Mouse (Mus musculus): Measurements from ENCODE around the gene Hoxb1. TPM values are rescaled to one million over a fixed set of nuclear protein-coding genes. Genes with fewer than 3 reads are reported as not detected.

Hoxb1 gene
- total RNA-seq, 2 experiments from 2014 or later: not detected

GRCm38 (mm10) chr11:96350341-96350624 lies 15.3 kb upstream of the Hoxb1 start, which contains the start of gene Hoxb2:
Hoxb2 (plus strand) TSS chr11:96350525.
- no peak for DNase-seq

- no peak for DNase-seq
Observed at GRCm38 (mm10) chr11:96350791-96351190, 14.8 kb upstream of the Hoxb1 start.

GRCm38 (mm10) chr11:96351312-96351711 lies 14.2 kb upstream of the Hoxb1 start:
- DNase-seq: peak; percentile 67

GRCm38 (mm10) chr11:96351831-96352230 lies 13.7 kb upstream of the Hoxb1 start:
- DNase-seq: peak; percentile 81

DNA sequence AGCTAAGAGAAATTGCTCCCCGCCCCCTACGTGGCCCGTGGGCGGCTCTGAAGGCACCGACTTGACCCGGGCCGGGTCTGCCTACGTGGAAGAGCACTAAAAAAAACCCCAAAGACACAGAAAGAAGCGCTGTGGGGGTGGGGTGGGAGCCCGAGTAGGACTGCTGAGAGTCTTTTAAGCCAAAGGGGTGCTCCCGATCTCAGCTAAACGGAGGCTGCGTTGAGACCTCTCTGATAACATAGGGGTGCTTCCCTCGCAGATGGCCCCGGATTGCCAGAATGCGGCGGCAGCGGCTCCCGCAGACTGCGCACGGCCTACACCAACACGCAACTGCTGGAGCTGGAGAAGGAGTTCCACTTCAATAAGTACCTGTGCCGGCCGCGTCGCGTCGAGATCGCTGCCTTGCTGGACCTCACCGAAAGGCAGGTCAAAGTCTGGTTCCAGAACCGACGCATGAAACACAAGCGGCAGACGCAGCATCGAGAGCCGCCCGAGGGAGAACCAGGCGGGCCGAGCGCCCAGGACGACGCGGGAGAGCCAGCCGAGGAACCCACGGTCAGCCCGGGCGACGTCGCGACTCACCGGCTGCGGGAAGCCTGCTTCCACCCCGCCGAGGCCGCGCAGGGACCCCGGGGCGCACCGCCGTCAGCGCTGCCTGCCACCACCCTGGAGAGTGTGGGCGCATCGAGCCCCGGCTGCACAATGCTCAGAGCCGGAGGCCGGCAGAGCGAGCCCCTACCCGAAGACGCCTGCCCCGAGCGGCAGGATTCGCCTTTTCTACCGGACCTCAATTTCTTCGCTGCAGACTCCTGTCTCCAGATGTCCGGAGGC lies 12.6 kb upstream of the Hoxb1 start:
- DNase-seq: peak; percentile 76

GRCm38 (mm10) chr11:96353522-96353841 lies 12.1 kb upstream of the Hoxb1 start:
- peak; percentile 61 for DNase-seq

GRCm38 (mm10) chr11:96353939-96354338 lies 11.6 kb upstream of the Hoxb1 start:
- peak; percentile 52 for DNase-seq

DNA sequence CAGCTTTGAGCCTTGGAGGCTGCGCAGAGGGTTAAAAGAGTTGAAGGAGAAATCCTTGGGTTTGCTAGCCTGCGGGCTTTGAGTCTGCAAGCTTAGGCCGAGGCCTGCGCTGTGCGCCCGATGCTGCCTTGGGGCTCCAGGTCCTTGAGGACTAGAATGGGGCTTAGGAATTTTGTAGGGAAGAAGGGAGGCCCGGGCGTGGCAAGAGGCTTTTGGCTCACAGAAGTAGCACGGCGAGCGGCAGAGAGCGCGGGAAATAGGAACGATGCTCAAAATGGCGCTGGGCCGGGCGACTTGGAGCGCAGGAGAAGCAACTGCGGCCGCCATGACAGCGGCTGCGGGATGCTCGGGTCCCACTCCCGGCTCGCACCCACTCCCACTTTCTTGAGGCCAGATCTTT lies 11.2 kb upstream of the Hoxb1 start:
- peak; percentile 74 for DNase-seq

- DNase-seq: peak; percentile 19
Observed at GRCm38 (mm10) chr11:96354801-96355311, 10.7 kb upstream of the Hoxb1 start.

- no peak for DNase-seq
Observed at GRCm38 (mm10) chr11:96363807-96364206, 1.7 kb upstream of the Hoxb1 start.

- DNase-seq: peak; percentile 18
Observed at GRCm38 (mm10) chr11:96366092-96367041, 815 bp downstream of the Hoxb1 start.

GRCm38 (mm10) chr11:96367141-96367540 lies 1.6 kb downstream of the Hoxb1 start:
- no peak for DNase-seq

- DNase-seq: no peak
Observed at GRCm38 (mm10) chr11:96368686-96369085, 3.1 kb downstream of the Hoxb1 start.

- no peak for DNase-seq
Observed at GRCm38 (mm10) chr11:96369140-96369539, 3.6 kb downstream of the Hoxb1 start.

DNA sequence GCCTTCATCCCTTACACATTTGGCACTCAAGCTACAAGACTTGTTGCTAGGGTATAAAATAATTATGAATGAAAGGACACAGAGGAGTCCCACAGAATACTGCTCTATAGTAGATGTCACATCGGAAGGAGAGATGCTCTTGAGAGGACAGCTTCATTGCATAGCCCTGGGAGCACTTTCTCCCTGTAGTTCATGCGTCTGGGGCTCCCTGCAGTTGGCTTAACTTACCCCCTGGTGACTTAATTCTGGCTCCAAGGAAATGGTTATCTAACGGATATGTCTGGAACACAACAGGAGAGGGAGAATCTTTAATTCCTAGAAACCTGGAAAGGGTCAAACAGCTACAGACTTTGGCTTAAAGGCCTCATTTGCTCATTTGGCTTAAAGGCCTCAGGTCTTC lies 6.2 kb downstream of the Hoxb1 start:
- no peak for DNase-seq

DNA sequence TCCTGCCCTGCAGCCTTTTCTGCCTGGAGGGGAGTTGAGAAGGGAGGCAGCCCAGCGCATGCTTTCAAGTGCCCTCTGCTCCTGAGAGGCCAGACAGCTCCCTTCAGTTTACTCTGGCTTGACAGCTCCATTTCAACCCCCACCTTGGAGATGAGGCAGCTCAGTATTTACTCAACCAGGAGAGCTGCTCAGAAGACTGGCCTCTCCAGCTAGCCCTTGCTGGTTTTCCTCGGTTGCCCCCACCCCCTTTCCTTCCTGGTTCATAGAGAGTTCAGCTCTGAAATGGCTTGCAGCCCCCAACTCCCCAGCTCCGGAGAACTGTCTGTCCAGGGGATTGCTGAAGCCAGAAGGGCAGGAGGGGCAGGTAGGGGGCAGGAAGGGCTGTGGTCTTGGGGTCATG lies 7.0 kb downstream of the Hoxb1 start:
- no peak for DNase-seq

DNA sequence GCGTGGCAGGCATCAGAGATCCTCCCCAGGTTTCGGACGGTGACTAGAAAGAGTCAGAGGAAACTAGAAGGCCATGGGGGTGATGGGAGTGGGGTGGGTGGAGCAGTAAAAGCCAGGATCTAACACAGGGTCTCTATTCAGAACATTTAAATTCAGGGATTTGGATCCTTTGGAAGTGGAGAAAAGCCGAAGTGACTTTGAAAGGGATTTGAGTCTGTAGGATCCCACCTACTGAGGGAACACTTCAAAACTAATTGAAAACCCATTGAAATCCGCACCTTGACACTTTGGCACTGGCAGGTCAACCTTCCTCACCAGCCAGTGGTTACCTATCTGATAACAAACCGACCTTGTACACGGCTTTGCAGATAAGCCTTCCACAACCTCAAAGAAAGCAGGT lies 9.3 kb downstream of the Hoxb1 start:
- no peak for DNase-seq

DNA sequence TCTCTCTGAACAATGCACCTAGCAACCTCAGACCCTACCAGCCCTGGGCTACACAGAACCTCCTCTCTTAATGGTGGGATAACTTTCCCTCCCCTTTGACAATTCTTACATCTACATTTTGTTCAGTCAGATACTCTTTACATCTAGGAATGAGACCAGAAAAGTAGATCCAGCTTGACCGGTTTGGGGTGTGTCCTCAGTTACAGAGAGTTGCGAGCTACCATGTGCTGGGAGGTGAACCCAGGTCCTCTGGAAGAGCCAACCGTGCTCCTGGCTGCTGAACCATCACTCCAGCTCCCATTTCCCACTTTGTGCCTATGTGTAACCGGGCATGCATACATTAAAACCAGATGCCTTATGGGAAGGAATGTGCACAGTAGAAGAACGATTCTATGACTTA lies 17.8 kb downstream of the Hoxb1 start:
- no peak for DNase-seq

GRCm38 (mm10) chr11:96387635-96388034 lies 22.1 kb downstream of the Hoxb1 start:
- DNase-seq: no peak

- DNase-seq: no peak
Observed at GRCm38 (mm10) chr11:96396772-96397626, 31.4 kb downstream of the Hoxb1 start.

- no peak for DNase-seq
Observed at GRCm38 (mm10) chr11:96397806-96398335, 32.3 kb downstream of the Hoxb1 start.

DNA sequence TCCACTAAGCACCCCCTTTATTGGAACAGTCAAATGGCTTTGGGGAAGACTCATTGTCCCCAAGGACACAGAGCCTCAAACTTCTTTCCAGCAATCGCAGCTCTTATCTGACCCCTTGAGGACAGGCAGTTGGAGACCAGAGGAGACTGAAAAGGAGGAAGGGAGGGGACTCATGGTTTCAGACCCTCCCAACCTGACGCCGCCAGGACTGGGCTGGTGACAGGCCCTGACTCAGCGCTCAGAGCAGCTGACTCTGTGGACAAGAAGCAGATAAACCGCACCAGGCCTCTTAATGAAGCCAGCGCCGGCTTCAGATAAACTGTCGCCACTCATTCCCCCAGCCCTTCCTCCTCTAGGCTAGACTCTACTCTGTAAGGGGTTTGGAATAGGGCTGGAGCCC lies 34.4 kb downstream of the Hoxb1 start:
- DNase-seq: peak; percentile 57

Data from adrenal gland, postnatal 10 days (tissue).